Mouse (Mus musculus) myocyte (in vitro differentiated cells): ENCODE results near the gene Prokr1. TPM values are rescaled to one million over a fixed set of nuclear protein-coding genes. Genes with fewer than 3 reads are reported as not detected.
"Not testable (repeated sequence)": the region's sequence is repeated elsewhere in the genome, so short reads cannot be mapped to it uniquely, and the experiment has no call there.

Source experiments
- H3K27me3 ChIP-seq: one replicate; pipeline ENCODE4 v1.6.1; 2011; ENCODE audit not compliant: control insufficient read depth, insufficient read depth, insufficient read length
- H3K36me3 ChIP-seq: one replicate; pipeline ENCODE4 v1.6.1; 2011; ENCODE audit not compliant: control insufficient read depth, insufficient read depth
- H3K4me2 ChIP-seq: one replicate; pipeline ENCODE4 v1.6.1; 2011; ENCODE audit warnings: low read depth, control low read depth
- H3K4me3 ChIP-seq: one replicate; pipeline ENCODE4 v1.5.1; 2011; ENCODE audit warnings: mild to moderate bottlenecking, control low read depth, moderate library complexity
- H3K79me2 ChIP-seq: one replicate; pipeline ENCODE4 v1.6.1; 2011; ENCODE audit not compliant: control insufficient read depth, insufficient read depth
- H3ac ChIP-seq: one replicate; pipeline ENCODE4 v1.6.1; 2011; ENCODE audit not compliant: control insufficient read depth, insufficient read length
- CEBPB ChIP-seq: IDR thresholded peaks from 2 replicates; pipeline ENCODE4 v1.6.1; 2011; ENCODE audit warnings: mild to moderate bottlenecking, moderate library complexity; ENCODE audit not compliant: poor library complexity, insufficient read depth, severe bottlenecking
- E2F4 ChIP-seq: IDR thresholded peaks from one replicate; pipeline ENCODE4 v1.6.1; 2011; ENCODE audit warnings: mild to moderate bottlenecking, control low read depth, moderate library complexity; ENCODE audit not compliant: insufficient read depth
- MAX ChIP-seq: IDR thresholded peaks from one replicate; pipeline ENCODE4 v1.6.1; 2011; ENCODE audit warnings: low read depth, mild to moderate bottlenecking, control low read depth
- MYOD1 ChIP-seq, 3 experiments: IDR thresholded peaks; one replicate each; pipeline ENCODE4 v1.6.1; 2011; ENCODE audit warnings: control low read depth in 2 of 3, low read depth in 2 of 3, mild to moderate bottlenecking in 2 of 3, moderate library complexity in 1 of 3; ENCODE audit not compliant: insufficient read length in 2 of 3, control insufficient read depth in 1 of 3
- MYOG ChIP-seq, 3 experiments: IDR thresholded peaks; one replicate each; pipeline ENCODE4 v1.6.1; 2011; ENCODE audit warnings: control low read depth in 2 of 3, low read depth in 2 of 3, mild to moderate bottlenecking in 2 of 3; ENCODE audit not compliant: insufficient read length in 2 of 3, control insufficient read depth in 1 of 3, insufficient read depth in 1 of 3
- POLR2A ChIP-seq: IDR thresholded peaks from one replicate; pipeline ENCODE4 v1.6.1; 2011; ENCODE audit warnings: low read depth, mild to moderate bottlenecking, control low read depth, moderate library complexity; ENCODE audit not compliant: insufficient read length
- POLR2AphosphoS2 ChIP-seq: IDR thresholded peaks from one replicate; pipeline ENCODE4 v1.6.1; 2011; ENCODE audit warnings: low read depth, control low read depth; ENCODE audit not compliant: insufficient read length
- REST ChIP-seq: IDR thresholded peaks from one replicate; pipeline ENCODE4 v1.6.1; 2011; ENCODE audit warnings: mild to moderate bottlenecking, control low read depth, moderate library complexity; ENCODE audit not compliant: insufficient read depth, insufficient read length
- SRF ChIP-seq: IDR thresholded peaks from one replicate; pipeline ENCODE4 v1.6.1; 2011; ENCODE audit warnings: low read depth; ENCODE audit not compliant: control insufficient read depth, insufficient read length
- TCF12 ChIP-seq: IDR thresholded peaks from one replicate; pipeline ENCODE4 v1.6.1; 2011; ENCODE audit warnings: mild to moderate bottlenecking, control low read depth; ENCODE audit not compliant: poor library complexity, insufficient read depth, severe bottlenecking
- TCF3 ChIP-seq: IDR thresholded peaks from one replicate; pipeline ENCODE4 v1.6.1; 2011; ENCODE audit warnings: low read depth, control low read depth; ENCODE audit not compliant: insufficient read length
- USF1 ChIP-seq: IDR thresholded peaks from one replicate; pipeline ENCODE4 v1.6.1; 2011; ENCODE audit warnings: low read depth, mild to moderate bottlenecking, control low read depth, moderate library complexity
- polyA plus RNA-seq: library from polyadenylated mRNA; unstranded; fragments of >200 nt; fragmentation: generic; extraction: Trizol; gene quantifications from one replicate; pipeline ENCODE4 v1.2.1, GENCODE M21; 2012; ENCODE audit warnings: missing spikeins

The Prokr1 gene
- polyA plus RNA-seq, 1 experiment: 0.25 TPM

DNA sequence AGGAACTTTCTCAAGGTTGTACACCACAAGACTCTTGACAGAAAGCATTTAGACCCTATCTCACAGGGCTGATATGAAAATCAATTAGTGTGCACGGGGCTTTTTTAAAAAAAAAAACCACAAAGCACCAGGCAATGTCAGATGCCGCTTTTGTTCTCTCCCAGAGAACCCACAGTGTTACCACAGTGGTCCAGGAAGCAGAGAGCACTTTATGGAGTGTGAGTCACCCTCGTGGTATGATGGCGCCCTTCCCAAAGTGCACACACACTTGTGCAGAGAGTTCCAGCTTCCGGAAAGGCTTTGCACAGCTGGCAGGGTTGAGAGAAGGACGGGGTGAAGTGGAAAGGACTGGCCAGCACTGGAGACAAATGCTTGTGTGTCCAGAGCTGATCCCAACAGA lies 8.1 kb downstream of the Prokr1 start:
- Histone ChIP-seq H3K36me3 (no peaks in the 10 kb centered on the region), H3K79me2 (no peaks in the 10 kb centered on the region), H3ac (no peak overlapping the region), H3K4me2 (peak overlapping the region; percentile 76), H3K27me3 (no peaks in the 10 kb centered on the region), H3K4me3 (no peak overlapping the region)
- TF ChIP-seq SRF (no peak), CEBPB (0 out of 2 replicates have a peak, but pooled peaks have one; percentile 37), MYOD1 (IDR thresholded peaks at IDR 0.05; ENCODE audit: control insufficient read depth in 1 of 3, insufficient read length in 2 of 3, low read depth in 2 of 3) (peak in 2 of 3 experiments; percentile 83 to 86), E2F4 (no peak), TCF12 (peak; percentile 66), MYOG (IDR thresholded peaks at IDR 0.05; ENCODE audit: control insufficient read depth in 1 of 3, insufficient read depth in 1 of 3, insufficient read length in 2 of 3, low read depth in 2 of 3) (peak; percentile 37 to 92 (median 72))

DNA sequence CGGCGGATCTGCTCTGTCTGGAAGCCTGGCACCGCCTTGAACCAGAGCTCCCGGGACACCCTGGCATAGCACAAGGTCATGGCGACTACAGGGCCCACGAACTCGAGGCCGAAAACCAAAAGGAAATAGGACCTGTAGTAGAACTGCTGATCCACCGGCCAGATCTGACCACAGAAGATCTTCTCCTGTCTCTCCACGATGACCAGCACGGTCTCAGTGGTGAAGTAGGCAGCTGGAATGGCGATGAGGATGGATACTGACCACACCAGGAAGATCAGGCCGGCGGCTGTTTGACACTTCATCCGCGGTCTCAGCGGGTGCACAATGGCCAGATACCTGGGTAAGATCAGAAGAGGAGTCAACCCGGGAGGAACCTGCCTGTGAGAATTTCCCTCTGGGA lies 9.0 kb downstream of the Prokr1 start:
- no peak overlapping the region for H3K4me3 ChIP-seq
- no peaks in the 10 kb centered on the region for H3K79me2 ChIP-seq
- H3K4me2 ChIP-seq: no peak overlapping the region
- TF ChIP-seq E2F4: no peak
- TF ChIP-seq SRF: no peak
- TF ChIP-seq REST: no peak
- TF ChIP-seq POLR2AphosphoS2: no peak
- no peak for TF ChIP-seq POLR2A
- no peak for TF ChIP-seq MYOD1 (IDR thresholded peaks at IDR 0.05; ENCODE audit: control insufficient read depth in 1 of 3, insufficient read length in 2 of 3, low read depth in 2 of 3)
- TF ChIP-seq CEBPB: no peak
- TF ChIP-seq TCF12: no peak
- no peak for TF ChIP-seq MAX
- no peak for TF ChIP-seq USF1
- TF ChIP-seq MYOG (IDR thresholded peaks at IDR 0.05; ENCODE audit: control insufficient read depth in 1 of 3, insufficient read depth in 1 of 3, insufficient read length in 2 of 3, low read depth in 2 of 3): no peak
- no peak for TF ChIP-seq TCF3
- no peaks in the 10 kb centered on the region for H3K27me3 ChIP-seq
- H3K36me3 ChIP-seq: no peaks in the 10 kb centered on the region
- H3ac ChIP-seq: no peak overlapping the region

DNA sequence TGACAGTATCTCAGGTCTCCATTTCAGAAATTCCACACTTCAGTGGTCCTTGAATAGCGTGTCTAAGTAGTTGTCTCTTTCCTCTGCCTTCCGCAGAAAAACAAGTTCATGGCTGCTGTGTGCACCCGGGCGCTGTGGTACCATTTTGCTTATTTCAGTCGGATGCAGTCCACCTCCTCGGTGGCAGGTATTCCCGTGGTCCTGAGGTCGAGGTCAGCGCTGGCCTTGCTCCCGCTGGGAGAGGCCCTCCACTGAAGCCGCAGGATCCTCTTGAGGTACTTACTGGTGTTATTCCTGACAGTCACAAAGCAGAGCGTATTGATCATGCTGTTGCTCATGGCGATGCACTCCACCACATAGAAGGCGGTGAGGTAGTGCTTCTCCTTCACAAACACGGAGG lies 9.5 kb downstream of the Prokr1 start:
- H3K36me3 ChIP-seq: no peaks in the 10 kb centered on the region
- no peaks in the 10 kb centered on the region for H3K27me3 ChIP-seq
- no peaks in the 10 kb centered on the region for H3K79me2 ChIP-seq
- no peak overlapping the region for H3K4me3 ChIP-seq
- no peak overlapping the region for H3K4me2 ChIP-seq
- no peak overlapping the region for H3ac ChIP-seq
- TF ChIP-seq SRF: no peak
- TF ChIP-seq MYOD1 (IDR thresholded peaks at IDR 0.05; ENCODE audit: control insufficient read depth in 1 of 3, insufficient read length in 2 of 3, low read depth in 2 of 3): no peak
- no peak for TF ChIP-seq POLR2A
- TF ChIP-seq MYOG (IDR thresholded peaks at IDR 0.05; ENCODE audit: control insufficient read depth in 1 of 3, insufficient read depth in 1 of 3, insufficient read length in 2 of 3, low read depth in 2 of 3): no peak
- no peak for TF ChIP-seq E2F4
- no peak for TF ChIP-seq TCF3
- no peak for TF ChIP-seq MAX
- no peak for TF ChIP-seq POLR2AphosphoS2
- TF ChIP-seq USF1: no peak
- TF ChIP-seq TCF12: no peak
- TF ChIP-seq CEBPB: no peak
- no peak for TF ChIP-seq REST

DNA sequence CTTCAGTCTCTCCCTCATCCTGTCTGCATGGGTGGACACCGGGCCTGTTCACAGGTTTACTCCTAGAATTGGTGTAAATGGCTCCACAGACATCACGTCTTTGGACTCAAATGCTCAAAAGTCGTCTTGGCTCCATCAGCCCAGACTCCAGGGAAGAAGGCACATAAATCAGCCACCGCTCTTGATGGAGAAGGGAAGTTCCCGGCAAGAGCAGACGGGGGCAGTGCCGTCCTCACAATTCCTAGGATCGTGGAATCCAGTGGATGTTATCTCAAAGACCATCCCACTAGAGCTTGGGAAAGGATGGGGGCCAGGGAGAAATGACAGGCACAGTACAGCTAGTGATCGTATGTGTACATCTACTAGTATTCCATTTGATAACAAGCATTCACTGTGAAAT lies 12.3 kb downstream of the Prokr1 start:
- Histone ChIP-seq H3K4me3 (no peak overlapping the region), H3K36me3 (no peaks in the 10 kb centered on the region), H3K79me2 (no peaks in the 10 kb centered on the region), H3K27me3 (no peaks in the 10 kb centered on the region), H3K4me2 (no peak overlapping the region), H3ac (no peak overlapping the region)
- no peak for TF ChIP-seq E2F4

DNA sequence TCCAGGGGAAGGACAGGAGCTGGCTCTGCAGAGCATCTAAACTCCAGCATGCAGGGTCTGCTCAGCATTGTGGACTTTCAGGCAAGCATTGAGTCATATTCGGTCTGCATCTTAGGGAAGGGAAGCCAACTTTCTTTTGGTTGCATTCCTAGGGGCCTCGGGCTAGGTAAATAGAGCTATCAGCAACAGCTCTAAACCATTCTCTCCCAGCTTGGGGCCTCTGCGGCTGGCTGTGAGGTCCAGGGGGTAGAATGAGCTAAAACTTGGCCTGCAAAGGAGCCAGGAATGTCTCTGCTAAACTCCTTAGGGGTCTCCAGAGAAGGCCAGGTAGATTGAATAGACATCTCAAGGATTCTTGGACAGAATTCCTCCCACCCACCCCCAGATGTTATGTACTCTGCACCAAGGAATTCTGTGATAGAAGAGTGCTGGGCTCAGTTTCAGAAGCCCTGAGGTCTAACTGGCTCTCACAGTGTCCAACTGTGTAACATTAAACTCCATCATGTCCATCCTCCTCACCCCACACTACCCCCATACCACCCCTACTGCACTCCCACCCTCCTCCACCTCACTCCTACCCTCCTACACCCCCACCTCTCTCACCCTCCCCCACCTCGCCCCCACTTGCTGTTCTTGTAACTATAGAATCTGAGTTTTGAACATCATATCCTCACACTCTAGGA lies 13.8 kb downstream of the Prokr1 start:
- Histone ChIP-seq H3ac (no peak overlapping the region), H3K27me3 (no peaks in the 10 kb centered on the region), H3K36me3 (no peaks in the 10 kb centered on the region), H3K4me3 (no peak overlapping the region), H3K79me2 (no peaks in the 10 kb centered on the region), H3K4me2 (no peak overlapping the region)
- TF ChIP-seq SRF (no peak), REST (no peak), MAX (no peak), CEBPB (no peak), MYOG (IDR thresholded peaks at IDR 0.05; ENCODE audit: control insufficient read depth in 1 of 3, insufficient read depth in 1 of 3, insufficient read length in 2 of 3, low read depth in 2 of 3) (no peak), MYOD1 (IDR thresholded peaks at IDR 0.05; ENCODE audit: control insufficient read depth in 1 of 3, insufficient read length in 2 of 3, low read depth in 2 of 3) (no peak), USF1 (no peak), TCF12 (no peak), POLR2AphosphoS2 (no peak)

GRCm38 (mm10) chr6:87571863-87572262 lies 18.7 kb downstream of the Prokr1 start:
- not testable (repeated sequence) for H3K4me2 ChIP-seq, H3K36me3 ChIP-seq, H3K4me3 ChIP-seq, H3K79me2 ChIP-seq, H3K27me3 ChIP-seq, H3ac ChIP-seq
